Mouse (Mus musculus) adrenal gland, adult 18-20 months (tissue): ENCODE results near the gene Nxt2. TPM values are rescaled to one million over a fixed set of nuclear protein-coding genes. Genes with fewer than 3 reads are reported as not detected.
"Not testable (repeated sequence)": the region's sequence is repeated elsewhere in the genome, so short reads cannot be mapped to it uniquely, and the experiment has no call there.

Experiments
- DNase-seq, 2 experiments: peaks; one replicate each; pipeline ENCODE4 v3.0.0; 2021 to 2022; ENCODE audit warnings: low spot score in 2 of 2
- long read RNA-seq, 2 experiments: library from polyadenylated mRNA; stranded (forward); transcript quantifications; one replicate each; pipeline ENCODE4 v2.0.0; 2021
- total RNA-seq, 2 experiments: library from RNA; stranded (reverse); gene quantifications; 1 replicate in 1 of 2; 2 replicates in 1 of 2; pipeline ENCODE4 v1.2.3; 2021

Nxt2 gene
- total RNA-seq: 10 to 100 TPM; 12.7 to 15.5 TPM
- long read RNA-seq, experiment 1, transcript Nxt2-203 (4 exons, 2,484 nt): major isoform, 13 of 13 reads
- long read RNA-seq, experiment 1, partial matches to known transcripts: 0 of 13 reads
- long read RNA-seq, experiment 1, other reads (novel, unspliced or antisense): 0 of 13 reads
- long read RNA-seq, experiment 2, transcript Nxt2-203 (4 exons, 2,484 nt): major isoform, 34 of 38 reads
- long read RNA-seq, experiment 2, partial matches to known transcripts: 1 of 38 reads
- long read RNA-seq, experiment 2, other reads (novel, unspliced or antisense): 3 of 38 reads

DNA sequence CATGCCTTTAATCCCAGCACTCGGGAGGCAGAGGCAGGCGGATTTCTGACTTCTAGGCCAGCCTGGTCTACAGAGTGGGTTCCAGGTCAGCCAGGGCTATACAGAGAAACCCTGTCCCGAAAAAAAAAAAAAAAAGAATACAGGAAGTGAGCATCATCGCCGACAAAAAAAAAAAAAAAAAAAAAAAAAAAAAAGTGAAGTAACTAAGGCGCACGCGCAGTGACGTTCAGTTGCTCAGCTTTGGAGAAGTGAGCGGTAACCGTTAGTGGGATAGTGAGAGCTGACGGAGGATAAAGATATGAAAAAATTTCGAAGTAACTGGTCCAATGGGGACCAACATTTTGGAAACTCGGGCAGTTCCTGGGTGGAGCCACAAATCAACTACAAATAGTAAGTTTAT lies at the start of gene Nxt2:
Nxt2 (plus strand) TSS at position 229 of the 400 bp plus-strand sequence.
- DNase-seq: no peak

DNA sequence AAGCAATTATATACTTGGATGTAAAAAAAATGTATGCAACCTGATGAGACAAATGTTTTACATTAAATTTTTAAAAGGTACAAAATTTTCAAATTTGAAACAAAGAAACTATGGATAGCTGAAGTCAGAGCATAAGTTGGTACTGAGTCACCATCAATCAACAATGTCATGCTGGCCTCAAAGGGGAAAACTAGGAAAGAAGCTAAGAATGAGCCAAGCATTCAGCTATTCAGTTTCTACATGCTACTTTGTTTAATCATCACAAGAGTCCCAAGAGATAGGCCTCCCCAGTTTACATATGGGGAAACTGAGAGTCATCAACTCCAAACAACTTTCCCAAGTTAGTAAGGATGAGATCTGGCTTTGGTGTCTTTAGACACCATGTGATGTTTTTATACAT lies 49.6 kb upstream of the Nxt2 start:
- DNase-seq: no peak

DNA sequence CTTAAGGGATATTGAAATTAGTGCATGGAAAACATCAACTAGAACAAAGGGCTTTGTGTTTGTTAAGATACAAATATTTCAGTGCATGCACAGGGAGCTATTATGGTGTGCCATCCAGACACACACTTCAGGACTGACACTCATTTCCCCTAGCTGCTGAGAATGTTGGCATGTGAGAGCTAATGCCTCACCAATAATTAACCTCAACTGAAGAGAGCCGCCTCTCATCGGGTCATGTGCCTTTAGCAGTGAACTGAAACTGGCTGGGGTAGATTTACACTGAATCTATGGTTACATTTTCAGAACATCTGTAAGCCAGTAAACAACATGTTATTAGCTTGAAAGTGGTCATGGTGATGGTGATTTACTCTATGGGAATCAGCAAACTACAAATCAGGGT lies 44.5 kb upstream of the Nxt2 start:
- DNase-seq: no peak

DNA sequence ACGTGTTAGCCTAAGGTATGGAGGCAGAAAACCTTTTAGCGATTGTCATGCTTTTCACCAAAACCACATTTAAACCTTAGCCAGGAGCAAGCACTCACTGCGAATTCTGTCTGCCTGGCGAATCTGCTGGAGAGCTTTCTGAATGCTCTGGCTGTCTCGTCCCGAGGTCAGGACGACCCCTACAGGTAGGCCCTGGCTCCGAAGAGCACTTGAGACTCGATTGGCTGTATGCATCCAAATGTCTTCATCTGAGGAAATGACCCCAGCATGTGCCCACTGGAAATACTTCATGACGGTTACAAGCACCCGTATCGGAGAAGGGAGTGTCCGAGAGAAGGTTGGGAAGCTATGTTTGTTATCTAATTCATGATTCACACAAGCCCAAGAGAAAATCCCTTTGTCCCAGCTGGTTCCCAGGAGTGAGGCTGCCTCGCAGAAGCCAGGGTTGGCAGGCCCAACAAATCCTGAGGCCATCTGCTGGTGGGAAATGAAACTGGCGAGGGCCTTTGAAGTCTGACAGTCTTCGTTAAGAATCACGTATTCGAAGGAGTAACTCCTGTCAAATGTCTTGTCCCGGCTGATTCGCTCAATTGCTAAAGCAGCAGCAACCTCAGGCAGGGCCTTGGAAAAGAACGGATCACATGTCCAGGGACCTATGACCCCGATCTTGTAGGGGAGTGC lies 37.4 kb upstream of the Nxt2 start:
- peak; percentile 18 for DNase-seq

DNA sequence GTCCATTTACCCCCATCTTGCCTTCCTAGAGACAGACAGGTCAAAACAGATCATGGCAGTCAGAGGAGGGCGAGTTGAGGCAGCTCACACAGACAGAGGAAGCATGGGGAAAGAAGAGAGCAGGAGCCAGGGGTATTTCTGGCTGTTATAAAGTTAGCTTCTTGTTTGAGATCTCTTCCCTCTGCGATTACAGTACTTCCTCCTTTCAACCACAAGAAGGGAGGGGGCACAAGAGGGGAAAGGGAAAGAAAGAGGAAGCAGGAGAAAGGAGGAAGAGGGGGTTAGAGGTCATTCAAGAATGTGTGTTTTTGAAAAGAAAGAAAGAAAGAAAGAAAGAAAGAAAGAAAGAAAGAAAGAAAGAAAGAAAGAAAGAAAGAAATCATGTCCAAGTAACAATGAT lies 36.2 kb upstream of the Nxt2 start:
- no peak for DNase-seq

DNA sequence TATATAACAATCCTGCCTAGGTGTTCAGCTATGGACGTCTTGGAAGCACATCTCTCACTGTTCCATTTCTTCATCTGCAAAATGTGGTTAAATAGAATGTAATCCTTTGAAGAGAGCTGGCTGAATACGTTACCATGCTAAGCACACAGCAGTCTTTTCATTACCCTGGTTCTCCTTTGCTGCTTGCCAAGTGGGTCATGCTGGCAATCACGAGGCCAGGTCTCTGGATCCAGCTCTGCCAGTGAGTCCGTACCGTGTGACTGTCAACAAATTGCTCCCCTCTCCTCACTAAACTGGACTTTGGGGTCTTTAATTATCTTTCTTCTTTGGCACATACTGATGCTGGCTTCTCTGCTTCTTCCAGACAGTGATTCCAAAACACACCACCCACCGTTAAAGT lies 32.1 kb upstream of the Nxt2 start:
- no peak for DNase-seq

DNA sequence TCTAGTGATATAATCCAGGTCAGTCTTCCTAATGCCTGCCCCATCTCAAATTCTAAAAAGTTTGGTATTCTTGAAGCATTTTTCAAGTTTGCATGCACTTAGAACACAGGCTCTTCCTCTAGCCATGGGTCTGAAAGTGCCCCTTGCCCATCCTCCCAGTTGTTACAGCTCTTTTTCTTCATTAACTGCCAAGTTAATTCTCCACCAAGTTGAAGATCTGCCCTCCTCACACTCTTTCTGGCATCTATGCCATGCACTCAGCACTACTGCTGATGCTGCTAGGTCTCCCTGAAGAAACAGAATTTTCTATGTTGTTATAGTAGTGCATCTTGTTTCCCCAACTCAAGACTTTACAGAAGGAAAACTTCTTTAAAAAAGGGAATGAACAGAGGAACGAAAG lies 31.0 kb upstream of the Nxt2 start:
- DNase-seq: no peak

DNA sequence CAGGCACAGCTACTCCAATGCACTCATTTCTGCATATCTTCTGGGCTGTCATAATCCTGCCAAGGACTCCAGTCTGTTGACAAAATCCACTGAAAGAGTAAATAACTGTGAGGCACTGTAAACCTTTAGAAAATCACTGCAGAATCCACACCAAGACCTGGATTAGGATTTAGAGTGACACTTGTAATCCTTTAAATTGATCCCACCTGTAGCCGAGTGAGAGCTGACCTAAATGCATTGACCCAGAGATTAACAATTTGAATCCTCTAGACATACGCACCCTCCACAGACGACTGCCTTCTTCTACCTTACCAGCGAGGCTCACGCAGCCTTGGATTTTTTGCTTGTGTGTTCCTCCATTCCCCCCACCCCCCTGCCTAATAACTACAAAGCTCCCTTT lies 29.7 kb upstream of the Nxt2 start, which contains the start of gene Gucy2f:
Gucy2f (minus strand) TSS at position 101 of the 400 bp plus-strand sequence.
- DNase-seq: no peak

DNA sequence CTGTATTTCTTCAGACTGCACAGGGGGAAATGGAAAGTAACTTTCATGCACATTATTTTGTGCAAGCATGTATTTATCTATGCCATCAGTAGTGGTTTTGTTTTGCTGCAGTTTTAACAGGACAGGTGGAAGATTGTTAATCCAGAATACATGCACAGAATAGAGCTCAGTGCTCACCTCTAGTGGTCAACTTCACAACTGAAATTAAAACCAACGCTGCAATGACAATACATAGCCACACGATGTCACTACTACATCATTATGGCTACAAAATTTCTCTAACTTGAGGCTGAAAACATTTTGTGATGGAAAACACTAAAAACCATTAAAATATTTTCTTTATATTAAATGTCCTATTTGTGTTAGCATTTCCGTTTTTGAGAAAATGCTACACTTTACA lies 26.3 kb upstream of the Nxt2 start:
- DNase-seq: no peak

DNA sequence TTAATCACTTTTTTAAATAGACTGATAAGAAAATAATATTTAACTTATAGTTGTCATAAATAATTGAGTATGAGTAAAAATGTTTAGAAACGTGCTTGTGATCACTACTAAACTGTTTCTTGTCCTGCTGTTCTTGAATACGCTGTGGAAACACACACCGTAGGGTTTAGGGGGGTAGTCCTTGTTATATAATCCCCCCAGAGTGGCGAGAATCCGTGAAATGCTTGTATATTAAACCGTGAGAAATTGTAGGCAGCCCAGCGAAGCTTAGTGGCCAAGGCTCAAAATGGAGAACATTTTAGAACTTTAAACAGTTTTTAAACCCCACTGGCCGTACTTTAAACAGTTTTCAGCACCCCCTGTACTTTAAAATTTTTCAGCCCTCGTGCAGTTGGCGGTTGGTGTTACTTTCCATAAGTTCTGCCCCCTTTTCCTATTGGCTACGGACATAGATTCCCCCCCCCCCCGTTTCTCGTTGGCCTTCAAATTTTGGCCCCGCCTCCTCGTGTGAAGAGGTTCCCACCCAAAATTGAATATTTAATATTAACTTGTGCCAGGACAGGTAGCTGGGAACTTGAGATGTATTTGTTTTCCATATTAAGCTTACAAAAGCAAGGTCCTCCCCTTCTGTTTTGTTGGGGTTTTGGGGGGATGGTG lies 956 bp downstream of the Nxt2 start:
- peak in 1 of 2 experiments; percentile 17 for DNase-seq

DNA sequence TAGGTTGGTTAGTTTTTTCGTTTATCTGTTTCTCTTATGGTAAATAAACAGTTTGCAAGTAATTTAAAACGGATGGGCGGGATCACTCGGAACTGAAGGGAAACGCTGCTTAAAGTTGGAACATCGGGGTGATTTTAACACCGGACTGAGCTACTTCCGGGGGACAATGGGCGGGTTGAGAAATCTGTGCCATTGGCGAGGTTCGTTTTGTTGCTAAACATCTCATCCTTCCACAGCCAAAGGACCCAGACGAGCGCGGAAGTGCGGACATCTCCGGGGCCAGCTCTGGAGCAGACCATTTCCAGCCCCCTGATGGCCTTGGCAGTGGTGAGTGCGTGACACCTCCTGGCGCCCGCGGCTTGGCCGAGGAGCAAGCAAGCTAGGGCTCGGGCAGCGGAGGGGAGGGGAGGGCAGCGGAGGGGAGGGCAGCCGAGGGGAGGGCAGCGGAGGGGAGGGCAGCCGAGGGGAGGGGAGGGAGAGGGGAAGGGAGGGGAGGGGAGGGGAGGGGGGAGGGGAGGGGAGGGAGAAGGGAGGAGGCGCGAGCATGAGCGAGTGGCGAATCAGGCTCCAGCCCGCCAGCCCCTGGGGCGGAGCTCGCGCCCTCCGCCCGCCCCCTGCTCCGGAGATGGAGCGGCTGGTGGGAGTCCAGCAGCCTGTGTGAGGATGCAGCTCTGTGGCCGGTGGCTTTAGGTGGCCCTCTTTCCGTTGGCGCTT lies 1.6 kb downstream of the Nxt2 start:
- DNase-seq: peak; percentile 44 to 59

DNA sequence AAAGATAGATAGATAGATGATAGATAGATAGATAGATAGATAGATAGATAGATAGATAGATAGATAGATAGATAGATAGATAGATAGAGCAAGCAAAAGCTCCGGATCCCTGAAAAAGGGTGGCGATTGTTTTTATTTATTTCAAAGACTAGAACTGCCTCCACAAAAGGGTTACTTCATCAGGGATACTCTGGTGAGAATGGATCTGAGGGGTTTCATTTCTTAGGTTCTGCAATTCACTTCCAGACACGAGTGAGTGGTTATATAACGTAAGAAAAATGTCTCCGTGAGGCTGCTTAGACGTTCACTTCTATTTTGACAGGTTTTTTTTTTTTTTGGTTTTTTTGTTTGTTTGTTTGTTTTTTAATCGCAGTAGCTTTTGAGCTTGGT lies 2.2 kb downstream of the Nxt2 start:
- DNase-seq: no peak

DNA sequence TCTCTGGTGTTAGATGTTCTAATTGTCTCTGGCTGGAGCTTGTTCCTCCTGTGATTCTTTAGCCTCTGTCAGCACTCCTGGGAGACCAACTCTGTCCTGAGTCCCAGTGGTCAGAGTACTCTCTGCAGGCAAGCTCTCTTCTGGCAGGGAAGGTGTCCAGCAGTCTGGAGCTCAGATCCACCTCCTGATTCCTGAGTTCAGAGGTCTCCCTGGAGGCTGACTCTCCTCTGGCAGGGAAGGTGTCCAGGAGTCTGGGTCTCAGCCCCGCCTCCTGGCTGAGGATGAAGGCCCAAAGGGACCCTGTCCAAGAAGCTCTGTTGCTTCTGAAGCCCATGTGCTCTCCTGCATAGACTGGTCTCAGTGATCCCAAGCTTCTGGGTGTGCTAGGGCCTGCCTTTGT lies 9.6 kb downstream of the Nxt2 start:
- DNase-seq: not testable (repeated sequence)

DNA sequence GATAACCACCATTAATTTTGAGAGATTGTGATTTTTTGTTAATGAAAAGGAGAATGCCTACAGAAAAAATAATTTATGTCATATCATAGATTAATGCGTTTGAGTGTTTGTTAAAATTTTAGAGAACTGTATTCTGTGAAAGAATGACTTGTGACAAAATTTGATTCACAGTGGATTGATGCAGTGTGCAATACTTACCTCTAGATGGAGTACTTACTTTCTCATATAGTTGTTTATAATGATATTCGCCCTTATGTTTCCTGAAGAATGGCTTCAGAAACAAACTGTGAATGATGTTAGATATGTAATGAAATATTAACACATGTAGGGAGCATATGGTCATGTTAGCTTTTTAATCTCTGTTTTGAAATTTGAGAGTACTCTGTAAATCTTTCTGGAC lies 10.5 kb downstream of the Nxt2 start:
- DNase-seq: no peak

DNA sequence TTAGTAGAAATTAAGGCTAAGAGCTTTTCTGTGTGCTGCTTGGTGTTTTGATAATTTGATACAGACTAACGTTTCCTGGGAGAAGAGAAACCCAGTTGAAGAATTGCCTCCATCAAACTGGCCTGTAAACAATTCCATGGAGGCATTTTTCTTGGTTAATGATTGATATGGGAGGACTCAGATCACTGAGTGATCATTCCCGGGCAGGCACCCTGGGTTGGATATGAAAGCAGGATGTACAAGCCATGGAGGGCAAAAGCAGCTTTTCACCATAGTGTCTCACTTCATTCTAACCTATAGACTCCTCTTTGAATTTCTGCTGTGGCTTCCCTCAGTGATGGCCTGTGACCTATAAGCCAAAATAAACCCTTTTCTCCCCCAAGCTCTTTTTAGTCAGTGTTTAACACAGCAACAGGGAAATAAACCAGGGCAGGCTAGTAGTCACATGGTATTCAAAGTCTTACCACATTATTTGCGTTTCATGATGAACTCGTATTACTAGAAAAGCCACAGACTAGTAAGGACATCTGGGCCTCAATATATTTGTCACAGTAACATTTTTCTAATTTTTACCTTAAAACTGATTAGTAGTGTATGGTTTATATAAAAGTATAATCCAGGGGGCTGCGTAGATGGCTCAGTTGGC lies 19.2 kb downstream of the Nxt2 start:
- DNase-seq: no peak

DNA sequence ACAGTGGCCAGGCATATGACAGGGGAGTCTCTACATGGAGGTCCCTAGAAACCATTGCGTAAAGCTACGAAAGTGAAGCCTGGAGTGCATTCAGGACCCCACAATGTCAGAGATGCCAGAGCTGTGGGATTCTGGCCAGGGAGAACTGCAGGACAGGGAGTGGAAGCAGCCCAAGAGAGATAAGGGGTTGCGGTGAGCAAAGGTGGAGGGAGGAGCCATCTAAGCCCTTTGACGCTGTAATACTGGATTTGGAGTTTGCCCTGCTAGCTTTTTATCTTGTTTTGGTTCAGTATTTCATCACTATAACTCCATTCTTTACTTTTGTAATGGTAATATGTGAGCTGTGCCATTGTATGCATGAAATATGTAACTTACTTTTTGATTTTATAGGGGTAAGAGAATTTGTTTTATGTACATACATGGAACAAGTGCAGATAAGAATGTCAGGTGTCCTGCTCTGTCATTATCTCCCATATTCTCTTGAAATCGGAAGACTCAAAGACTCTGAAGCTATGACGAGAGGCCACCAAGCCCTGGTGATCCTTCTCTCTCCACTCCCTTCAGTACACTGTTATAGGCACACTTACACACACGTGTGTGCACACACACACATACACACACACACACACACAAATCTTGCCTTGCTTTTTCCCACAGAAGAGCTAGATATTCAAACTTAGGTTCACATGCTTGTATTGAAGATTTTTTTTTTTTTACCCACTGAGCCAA lies 23.6 kb downstream of the Nxt2 start:
- no peak for DNase-seq

DNA sequence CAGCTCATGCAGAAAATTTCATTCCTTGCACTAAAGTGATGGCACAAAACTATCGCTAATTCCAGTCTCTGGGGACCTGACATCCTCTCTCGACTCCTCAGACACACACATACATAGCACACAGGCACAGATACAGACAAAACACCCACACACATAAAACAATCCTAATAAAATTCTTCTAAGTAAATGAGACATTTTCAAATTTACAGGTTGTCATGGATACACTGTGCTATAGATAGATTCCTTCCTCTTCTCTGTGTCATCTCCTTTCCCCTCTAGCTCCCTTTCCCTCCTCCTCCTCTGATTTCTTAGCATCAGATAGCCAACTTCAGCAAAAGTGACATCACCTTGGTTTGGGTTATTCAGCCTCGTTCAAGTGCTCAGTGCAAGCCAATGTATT lies 49.5 kb downstream of the Nxt2 start:
- no peak for DNase-seq

DNA sequence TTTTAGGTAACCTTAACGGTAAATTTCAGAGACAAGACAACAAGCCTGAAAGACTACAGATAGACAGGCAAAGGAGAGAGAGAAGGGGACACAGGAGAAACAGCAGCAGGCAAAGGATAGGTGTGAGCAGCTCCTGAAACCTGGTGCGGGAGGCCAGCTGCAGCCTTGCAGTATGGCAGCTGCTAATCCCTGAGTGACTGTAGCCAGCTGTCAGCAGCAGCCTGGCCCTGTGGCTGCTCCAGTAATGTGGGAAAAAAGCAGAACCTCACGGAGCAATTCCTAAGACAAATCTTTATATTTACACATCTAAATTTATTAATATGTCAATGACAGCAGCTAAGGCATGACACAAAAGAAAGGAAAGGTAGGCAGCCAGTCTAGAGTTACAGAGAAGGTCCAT lies 50.0 kb downstream of the Nxt2 start:
- DNase-seq: no peak

DNA sequence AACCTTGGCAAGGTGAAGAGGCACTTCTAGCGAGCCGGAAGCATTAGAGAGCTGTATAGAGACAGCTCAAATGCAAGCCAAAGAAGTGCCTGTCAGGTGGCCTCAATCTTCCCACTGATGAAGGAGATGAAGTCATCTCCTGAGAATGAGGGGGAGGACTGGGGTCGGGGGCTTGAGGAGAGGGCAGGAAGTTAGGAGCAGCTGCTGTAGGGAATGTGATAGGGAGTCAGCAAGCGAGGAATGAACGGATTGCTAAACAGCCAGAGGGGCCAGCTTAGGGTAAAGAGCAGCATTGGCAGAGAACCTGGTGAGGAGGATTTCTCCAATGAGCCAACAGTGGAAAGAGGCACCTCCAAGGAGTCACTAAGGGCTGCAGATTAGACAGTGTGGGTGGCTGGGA lies 59.3 kb downstream of the Nxt2 start:
- DNase-seq: no peak
